Mouse (Mus musculus): ENCODE results near the gene Lrpap1. TPM values are rescaled to one million over a fixed set of nuclear protein-coding genes. Genes with fewer than 3 reads are reported as not detected.

Gene Lrpap1
- polyA plus RNA-seq (2012; rRNA removed): 25.2 and 25.6 TPM in 2 replicates

DNA sequence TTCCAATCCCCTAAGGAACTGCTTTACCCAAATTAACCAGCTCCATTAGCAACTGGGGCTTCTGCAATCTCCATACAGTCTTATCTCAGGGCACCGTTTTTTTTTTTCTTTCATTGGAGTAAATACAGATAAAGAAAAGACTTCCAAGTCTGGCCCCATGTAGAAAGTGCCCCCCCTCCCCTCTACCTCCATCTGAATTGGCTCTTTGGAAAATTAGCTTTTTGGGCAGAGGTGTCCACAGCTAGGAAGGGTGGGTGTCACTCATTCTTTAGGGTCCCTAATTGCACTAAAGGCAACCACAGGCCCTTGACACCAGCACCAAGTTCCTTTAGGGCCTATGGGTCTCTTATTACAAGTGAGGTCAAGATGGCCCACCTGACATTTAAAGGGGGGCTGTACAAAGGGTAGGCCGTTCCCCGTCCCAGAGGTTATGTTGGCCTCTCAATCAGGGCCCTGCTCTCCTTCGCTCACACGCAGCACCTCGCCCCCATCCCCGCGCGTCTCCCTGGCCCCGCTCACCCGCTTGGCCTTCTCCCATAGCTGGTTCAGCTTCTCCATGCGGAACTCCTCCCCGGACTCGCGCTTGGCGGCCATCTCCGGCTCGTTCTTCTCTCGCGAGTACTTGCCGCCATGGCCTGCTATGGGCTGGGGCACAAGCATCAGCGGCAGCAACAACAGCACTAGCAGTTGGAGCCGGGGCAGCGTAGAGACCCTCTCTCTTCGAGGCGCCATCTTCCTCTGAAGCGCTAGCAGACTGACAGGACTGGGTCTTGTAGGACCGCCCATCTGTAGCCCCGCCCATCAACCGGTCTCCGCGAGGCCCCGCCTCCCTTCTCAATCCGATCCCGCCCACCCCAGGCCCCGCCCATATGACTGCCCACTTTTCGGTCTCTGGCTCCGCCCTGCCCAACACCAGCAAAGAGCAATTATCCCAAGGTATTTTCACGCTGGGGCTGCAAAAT, at the start of gene Lrpap1:
Gene Lrpap1 (minus strand): TSS at position 807 of the 962 bp plus-strand sequence.

DNA sequence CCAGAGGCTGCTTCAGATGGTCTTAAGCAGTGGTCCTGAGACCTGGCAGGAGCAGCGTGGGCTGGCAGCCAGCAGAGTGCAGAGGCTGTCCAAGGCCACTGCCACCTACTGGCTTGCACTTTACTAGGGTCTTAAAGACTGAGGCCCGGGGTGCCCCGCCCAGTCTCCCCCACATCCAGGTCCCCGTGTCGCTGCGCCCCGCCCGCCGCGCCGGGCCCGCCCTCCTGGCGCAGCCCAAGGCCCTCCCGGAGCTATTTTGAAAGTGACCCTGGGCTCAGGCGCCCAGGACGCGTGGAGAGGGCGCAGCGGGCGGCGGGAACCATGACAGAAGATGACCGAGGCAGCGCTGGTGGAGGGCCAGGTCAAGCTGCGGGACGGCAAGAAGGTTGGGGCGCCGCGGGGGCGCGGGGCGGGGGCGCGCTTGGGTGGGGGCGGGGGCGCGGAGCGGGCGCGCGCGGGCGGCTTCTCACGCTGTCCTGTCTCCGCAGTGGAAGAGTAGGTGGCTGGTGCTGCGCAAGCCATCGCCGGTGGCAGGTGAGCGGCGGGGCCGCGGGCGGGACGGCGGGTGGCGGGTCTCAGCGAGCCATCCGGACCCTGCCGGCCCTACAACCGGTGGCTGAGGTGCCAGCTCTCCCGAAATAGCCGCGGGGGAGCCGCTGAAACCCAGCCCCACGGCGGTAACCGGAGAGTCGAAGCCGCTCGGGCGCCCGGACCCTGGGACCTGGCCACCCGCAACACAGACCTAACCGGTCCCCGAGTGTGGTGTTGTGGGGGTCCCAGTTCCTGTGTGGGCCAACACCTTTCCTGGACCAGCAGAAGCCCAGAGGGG, 48.7 kb downstream of the Lrpap1 start, which contains the start of gene Dok7:
Gene Dok7 (plus strand): TSS at position 163 of the 829 bp plus-strand sequence.

Other genes with a start within 250 kb of the Lrpap1 start
- gene Msantd1, start 197.8 kb downstream of the Lrpap1 start, polyA plus RNA-seq (2012; rRNA removed): 0.84 and 1.2 TPM in 2 replicates
- 20.6 and 21.2 TPM in 2 replicates for gene Rgs12, start 156.3 kb downstream of the Lrpap1 start, polyA plus RNA-seq (2012; rRNA removed)
- gene Hgfac, start 64.3 kb downstream of the Lrpap1 start, polyA plus RNA-seq (2012; rRNA removed): 71.6 and 80.4 TPM in 2 replicates
- gene Dok7, start 49.0 kb downstream of the Lrpap1 start, polyA plus RNA-seq (2012; rRNA removed): 0.02 and 0.19 TPM in 2 replicates
- gene Adra2c, start 172.6 kb upstream of the Lrpap1 start, polyA plus RNA-seq (2012; rRNA removed): not detected in 2 replicates

All from liver, embryonic 14 days (tissue).